Mouse (Mus musculus): ENCODE measurements around the gene Them5.

The Them5 gene

GRCm38 (mm10) chr3:94372038-94372437 lies 30.1 kb downstream of the Them5 start:
- DNase-seq (ENCODE audit: low spot score), result no peak

GRCm38 (mm10) chr3:94372641-94373040 lies 30.7 kb downstream of the Them5 start, which contains the start of gene Rorc:
TSS of gene Rorc (plus strand) at chr3:94372794.
- peak; percentile 42 for DNase-seq (ENCODE audit: low spot score)

DNA sequence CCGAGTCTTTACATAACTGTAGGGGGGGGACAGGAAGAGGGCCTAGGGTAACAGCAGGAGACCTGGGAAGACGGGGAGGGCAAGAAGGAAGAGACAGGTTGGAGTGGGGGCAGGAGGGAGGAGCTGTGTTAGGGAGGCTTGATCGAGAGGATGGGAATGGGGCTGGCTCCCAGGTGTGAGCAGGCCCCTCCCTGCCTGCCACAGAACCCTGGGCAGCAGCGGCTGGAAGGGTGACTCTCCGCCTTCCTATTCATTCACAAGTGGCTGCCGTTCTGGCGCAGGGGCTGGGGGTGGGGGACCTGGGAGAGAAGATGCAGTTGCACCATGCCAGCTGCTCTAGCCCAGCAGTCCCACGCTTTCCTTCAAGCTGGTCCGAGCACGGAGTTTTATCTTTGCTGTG lies 31.2 kb downstream of the Them5 start:
- DNase-seq (ENCODE audit: low spot score), result no peak

- no peak for DNase-seq (ENCODE audit: low spot score)
Observed at GRCm38 (mm10) chr3:94373597-94374011, 31.7 kb downstream of the Them5 start.

DNA sequence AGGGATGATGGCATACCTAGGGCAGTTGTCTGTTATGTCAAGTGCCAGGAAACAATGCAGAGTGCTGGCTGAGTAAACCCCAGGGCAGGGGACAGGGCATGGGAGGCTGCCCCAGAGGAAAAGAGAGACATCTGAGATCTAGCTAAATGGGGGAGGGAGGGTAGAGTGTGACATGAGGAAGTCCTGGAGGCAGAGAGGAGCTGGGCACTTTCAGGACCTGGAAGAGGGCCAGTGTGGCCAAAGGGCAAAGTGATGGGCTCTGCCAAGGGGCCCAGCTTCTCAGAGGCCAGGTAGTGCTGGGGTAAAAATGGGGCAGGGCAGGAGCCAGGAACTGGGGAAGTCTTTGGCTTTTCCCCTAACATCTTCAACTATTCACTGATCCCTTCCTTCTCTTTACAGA lies 32.7 kb downstream of the Them5 start:
- no peak for DNase-seq (ENCODE audit: low spot score)

- no peak for DNase-seq (ENCODE audit: low spot score)
Observed at GRCm38 (mm10) chr3:94375146-94375545, 33.2 kb downstream of the Them5 start.

DNA sequence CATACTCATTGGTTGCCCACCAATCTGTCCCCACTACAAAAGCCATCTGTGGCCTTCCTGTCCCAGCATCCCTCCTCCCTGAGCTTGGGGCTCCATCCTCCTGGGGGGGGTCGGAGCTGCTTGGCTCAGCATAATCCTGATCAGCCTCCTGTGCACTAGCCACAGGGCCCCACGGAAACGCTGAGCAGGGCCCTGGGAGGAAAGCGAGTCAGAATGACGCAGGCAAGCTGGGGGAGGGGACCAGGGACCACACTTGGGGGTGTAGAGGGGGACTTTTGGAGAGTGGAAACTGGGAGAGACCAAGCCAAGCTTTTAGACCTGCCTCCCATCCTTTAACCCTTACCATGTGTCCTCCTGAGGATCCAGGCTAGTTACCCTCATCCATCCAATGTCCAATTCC lies 34.0 kb downstream of the Them5 start:
- DNase-seq (ENCODE audit: low spot score), result no peak

- DNase-seq (ENCODE audit: low spot score), result no peak
Observed at GRCm38 (mm10) chr3:94377028-94377923, 35.4 kb downstream of the Them5 start.

DNA sequence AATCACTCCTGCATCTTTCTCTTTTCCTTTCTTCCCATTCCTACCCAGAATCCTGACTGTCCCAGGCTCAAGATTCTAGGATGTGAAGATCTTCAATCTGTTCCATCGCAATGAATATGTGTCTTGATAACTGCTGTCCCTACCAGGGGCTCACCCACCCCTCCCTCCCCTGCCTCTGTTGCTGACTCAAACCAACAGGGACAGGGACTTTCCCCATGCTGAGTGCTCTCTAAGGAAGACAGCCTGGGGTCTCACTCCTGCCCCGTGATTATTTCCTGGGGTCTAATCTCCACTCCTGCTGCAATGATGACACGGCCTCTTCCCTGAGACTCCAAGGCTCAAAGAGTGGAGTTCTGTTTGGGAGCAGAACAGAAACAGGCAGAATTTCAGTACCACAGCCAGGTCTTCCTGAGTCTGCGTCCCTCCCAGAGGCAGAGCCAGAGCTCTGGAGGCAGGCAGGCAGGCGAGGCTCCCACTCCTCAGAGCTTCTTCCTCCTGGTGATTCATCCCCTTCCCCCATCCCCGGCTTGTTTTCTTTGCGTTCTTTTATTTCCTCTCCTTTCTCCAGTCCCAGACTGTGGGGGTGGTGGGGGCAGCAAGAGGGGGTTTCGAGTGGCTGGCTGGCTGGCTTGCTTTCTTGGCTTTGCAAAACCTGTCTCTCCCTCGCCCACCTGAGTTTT lies 38.1 kb downstream of the Them5 start:
- DNase-seq (ENCODE audit: low spot score), result no peak

DNA sequence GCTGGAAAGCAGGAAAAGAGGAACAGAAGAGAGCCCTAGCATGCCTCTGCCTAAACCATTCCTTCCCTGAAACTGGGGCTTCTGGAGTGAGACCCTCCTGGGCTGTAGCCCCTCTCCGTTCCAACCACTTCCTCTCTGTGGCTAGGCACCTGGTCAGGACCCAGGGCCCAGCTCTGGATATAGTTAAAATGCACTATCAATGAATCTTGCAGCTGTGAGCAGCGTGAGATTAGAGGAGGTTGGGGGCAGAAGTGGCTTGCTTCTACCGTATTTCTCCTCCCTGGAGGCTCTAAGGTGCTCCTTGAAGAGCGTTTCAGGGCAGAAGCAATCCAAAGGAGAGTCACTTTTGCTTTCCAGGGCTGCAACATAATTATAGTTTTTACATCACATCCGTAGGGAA lies 40.4 kb downstream of the Them5 start:
- DNase-seq (ENCODE audit: low spot score), result no peak

GRCm38 (mm10) chr3:94383476-94383875 lies 41.6 kb downstream of the Them5 start:
- DNase-seq (ENCODE audit: low spot score), result no peak

DNA sequence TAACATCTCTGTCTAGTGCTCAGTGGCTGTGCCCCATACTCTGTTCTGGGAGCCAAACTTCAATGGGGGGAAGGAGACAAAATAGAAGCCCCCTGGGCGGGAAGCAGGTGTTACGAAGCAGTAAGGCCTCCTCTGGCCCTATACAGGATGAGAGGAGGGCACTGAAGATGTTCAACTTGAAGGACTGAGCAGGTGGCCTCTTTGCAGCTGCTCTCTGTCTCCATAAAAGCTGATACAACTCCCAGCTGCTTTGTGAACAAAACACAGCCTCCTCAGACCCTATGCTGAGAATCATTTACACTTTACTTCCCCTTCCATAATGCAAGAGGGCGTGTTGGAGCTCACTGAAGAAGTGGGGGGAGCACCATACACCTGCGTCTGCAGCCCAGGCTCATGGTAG lies 44.8 kb downstream of the Them5 start:
- DNase-seq (ENCODE audit: low spot score), result no peak

DNA sequence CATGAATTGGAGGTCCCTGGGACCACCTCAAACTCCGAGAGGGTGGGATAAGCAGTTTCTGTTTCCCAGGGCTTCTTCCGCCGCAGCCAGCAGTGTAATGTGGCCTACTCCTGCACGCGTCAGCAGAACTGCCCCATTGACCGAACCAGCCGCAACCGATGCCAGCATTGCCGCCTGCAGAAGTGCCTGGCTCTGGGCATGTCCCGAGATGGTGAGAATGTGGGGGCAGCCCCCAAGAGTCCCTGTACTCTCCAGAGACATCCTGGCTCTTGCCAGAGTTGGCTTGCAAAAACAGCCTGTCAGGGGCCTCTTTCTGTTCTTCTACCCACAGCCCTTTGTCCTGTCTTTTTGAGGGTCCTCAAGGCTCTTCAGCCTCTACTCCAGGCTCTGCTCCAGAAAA lies 45.5 kb downstream of the Them5 start:
- DNase-seq (ENCODE audit: low spot score), result no peak

DNA sequence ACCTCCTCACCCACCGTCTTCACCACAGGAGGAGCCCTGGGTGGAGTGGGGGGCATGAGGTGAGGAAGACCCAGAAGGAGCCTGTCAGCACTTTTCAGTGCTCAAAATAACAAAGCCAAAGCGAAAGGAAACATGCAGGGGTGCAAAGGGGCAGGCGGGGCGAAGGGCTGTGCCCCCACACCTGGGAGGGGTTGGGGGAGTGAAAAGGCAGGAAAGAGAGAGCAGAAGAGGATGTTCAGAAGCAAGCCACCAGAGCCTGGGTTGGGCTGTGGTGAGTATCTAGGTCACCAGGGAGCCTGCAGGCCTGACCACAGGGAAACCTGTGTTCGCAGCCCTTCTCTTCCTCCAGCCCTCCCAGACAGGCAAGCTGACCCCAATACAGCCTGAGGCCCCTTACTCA lies 46.1 kb downstream of the Them5 start:
- DNase-seq (ENCODE audit: low spot score), result no peak

- no peak for DNase-seq (ENCODE audit: low spot score)
Observed at GRCm38 (mm10) chr3:94389420-94389819, 47.5 kb downstream of the Them5 start.

- DNase-seq (ENCODE audit: low spot score), result no peak
Observed at GRCm38 (mm10) chr3:94391001-94391400, 49.1 kb downstream of the Them5 start.

- no peak for DNase-seq (ENCODE audit: low spot score)
Observed at GRCm38 (mm10) chr3:94392128-94392527, 50.2 kb downstream of the Them5 start.

DNA sequence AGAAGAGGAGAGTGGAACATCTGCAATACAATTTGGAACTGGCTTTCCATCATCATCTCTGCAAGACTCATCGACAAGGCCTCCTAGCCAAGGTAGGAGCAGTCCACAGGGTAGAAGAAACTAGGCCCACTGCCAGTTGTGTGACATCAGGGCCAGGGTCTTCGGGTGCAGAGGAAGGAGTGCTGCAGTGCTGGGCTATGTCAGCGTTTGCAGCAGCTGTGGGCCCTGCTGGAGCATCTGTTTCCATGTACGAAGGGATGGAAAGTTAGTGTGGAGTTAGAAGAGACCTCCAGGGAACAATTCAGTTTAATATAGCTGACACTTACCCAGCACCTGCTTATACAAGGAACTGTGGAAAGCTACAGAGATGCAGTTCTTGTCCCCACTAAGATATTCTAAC lies 51.1 kb downstream of the Them5 start:
- no peak for DNase-seq (ENCODE audit: low spot score)

DNA sequence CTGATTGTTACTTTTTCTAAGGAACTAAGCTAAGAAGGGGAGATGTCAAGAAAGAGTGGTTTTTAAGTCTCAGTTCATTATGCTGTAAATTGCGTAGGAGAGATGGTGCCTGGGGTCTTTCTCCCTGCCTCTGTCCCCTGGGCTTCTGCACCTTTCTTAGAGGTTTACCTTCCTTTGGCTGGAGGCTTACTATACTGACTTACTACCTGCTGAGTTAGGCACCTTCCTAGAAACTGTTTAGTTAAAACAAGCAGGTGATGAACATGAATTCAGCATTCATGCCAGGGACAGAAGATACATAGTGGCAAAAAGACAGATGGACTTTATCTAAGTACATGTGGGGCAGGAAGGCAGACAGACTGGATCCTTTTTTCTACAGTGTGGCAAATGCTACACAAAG lies 54.4 kb downstream of the Them5 start:
- no peak for DNase-seq (ENCODE audit: low spot score)

- DNase-seq (ENCODE audit: low spot score), result no peak
Observed at GRCm38 (mm10) chr3:94396851-94397250, 55.0 kb downstream of the Them5 start.

All from ovary, postnatal 14 days (tissue).